Mouse (Mus musculus) c-Kit-positive CD71-positive TER-119-positive erythroid progenitor cells, embryonic 14.5 days (primary cell): ENCODE results near the gene Fndc3b.
"Not testable (repeated sequence)": the region's sequence is repeated elsewhere in the genome, so short reads cannot be mapped to it uniquely, and the experiment has no call there.

Experiments used
- DNase-seq: peaks from one replicate; pipeline ENCODE4 v3.0.0-alpha.2; 2013; ENCODE audit warnings: low spot score

The Fndc3b gene

DNA sequence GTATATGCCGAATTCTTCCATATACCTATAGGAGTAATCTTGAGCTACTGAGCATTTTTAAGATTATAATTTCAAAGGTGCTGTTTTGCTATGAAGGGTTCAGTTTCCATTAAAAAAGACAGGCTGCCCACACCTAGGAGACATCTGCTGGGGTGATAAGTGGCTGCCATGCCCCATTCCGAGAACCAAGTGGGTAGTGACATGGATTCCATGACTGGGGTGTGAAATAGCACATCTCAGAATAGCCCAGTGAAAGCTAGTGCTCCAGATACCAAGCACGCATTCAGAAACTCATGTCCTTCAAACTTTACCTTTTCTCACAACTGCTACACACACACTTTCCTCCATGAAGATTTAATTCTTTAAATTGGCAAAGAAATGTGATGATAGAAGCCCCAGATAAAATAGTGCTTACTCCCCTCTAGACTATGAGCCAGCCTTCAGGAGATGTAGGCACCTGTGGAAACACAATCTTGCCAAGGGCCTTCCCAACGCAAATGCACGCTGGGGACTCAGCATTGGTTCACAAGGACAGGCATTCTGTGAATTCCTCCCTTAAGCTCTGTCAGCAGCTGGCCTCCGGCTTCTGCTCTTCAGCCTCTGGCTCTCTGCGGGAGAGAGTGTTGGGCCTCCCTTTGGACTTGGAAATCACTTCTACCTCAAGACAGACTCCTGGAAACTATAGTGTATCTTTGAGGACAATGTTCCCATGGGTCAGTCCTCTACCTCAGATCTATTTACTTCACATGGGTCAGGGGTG, 207.6 kb downstream of the Fndc3b start:
- no peak for DNase-seq

- DNase-seq, result no peak
Measured at GRCm38 (mm10) chr3:27495296-27496073, 215.6 kb downstream of the Fndc3b start.

- no peak for DNase-seq
Measured at GRCm38 (mm10) chr3:27494698-27495097, 216.4 kb downstream of the Fndc3b start.

- DNase-seq, result no peak
Measured at GRCm38 (mm10) chr3:27494066-27494465, 217.0 kb downstream of the Fndc3b start.

DNA sequence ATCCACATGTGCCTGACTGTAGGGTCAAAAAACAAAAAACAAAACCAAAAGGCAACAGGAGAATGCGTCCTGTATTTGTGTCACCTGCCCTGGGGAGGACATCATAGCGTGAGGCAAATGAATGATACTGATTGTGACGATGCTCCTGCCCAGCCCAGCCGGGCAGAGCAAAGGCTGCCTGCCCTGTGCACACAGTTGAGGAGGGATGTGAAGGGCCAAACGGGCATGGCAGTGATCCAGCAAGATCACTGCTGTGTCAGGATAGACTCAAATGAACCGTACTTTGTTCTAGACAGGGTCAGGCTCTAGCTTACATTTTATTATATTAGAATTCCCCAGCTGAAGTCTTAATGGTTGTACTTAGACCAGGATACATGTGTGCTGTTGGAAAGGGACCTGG, 219.3 kb downstream of the Fndc3b start:
- no peak for DNase-seq

DNA sequence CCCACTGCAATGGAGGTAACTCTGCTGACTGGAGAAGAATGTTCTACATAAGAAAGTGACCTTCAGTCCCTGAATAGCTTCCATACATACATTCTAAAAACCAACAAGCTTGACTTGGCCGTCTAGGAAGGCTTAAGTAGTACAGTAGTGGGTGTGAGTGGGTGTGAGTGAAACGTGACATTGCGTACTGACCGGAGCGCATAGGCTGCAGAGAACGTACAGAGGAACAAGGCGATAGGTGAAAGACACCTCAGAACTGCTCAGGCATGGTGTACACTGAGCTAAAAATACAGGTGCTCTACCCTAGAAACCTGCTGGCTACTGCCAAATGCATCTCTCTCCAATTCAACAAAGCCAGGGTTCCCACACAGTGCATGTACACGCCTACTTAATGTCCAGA, 219.7 kb downstream of the Fndc3b start:
- DNase-seq, result no peak

GRCm38 (mm10) chr3:27490891-27491290, 220.2 kb downstream of the Fndc3b start:
- no peak for DNase-seq

GRCm38 (mm10) chr3:27489550-27489949, 221.6 kb downstream of the Fndc3b start:
- no peak for DNase-seq

- no peak for DNase-seq
Measured at GRCm38 (mm10) chr3:27485141-27485540, 226.0 kb downstream of the Fndc3b start.

GRCm38 (mm10) chr3:27484698-27485097, 226.4 kb downstream of the Fndc3b start:
- DNase-seq, result no peak

GRCm38 (mm10) chr3:27483762-27484161, 227.3 kb downstream of the Fndc3b start:
- no peak for DNase-seq

DNA sequence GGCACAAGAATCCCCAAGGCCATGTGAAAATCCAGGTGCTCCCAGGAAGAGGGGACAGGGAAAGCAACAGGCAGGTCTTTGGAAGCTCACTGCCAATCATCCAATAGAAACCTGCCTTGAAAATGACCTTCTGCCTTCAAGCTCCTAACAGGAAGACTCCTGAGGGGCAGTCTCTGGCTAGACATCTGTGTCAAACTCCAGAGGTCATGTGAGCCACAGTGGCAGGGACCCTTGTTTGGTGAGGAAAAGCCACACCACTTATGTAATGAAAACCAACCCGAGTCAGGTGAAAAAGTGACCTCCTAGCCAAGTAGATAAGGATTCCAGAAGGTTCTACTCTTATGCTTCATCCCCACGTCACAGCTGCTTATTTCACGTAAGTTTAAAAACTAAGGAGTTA, 227.8 kb downstream of the Fndc3b start:
- no peak for DNase-seq

- no peak for DNase-seq
Measured at GRCm38 (mm10) chr3:27481738-27482137, 229.4 kb downstream of the Fndc3b start.

GRCm38 (mm10) chr3:27479378-27479777, 231.7 kb downstream of the Fndc3b start:
- no peak for DNase-seq

- DNase-seq, result no peak
Measured at GRCm38 (mm10) chr3:27478563-27479156, 232.4 kb downstream of the Fndc3b start.

- DNase-seq, result not testable (repeated sequence)
Measured at GRCm38 (mm10) chr3:27477749-27478148, 233.4 kb downstream of the Fndc3b start.

GRCm38 (mm10) chr3:27475899-27476298, 235.2 kb downstream of the Fndc3b start:
- no peak for DNase-seq

DNA sequence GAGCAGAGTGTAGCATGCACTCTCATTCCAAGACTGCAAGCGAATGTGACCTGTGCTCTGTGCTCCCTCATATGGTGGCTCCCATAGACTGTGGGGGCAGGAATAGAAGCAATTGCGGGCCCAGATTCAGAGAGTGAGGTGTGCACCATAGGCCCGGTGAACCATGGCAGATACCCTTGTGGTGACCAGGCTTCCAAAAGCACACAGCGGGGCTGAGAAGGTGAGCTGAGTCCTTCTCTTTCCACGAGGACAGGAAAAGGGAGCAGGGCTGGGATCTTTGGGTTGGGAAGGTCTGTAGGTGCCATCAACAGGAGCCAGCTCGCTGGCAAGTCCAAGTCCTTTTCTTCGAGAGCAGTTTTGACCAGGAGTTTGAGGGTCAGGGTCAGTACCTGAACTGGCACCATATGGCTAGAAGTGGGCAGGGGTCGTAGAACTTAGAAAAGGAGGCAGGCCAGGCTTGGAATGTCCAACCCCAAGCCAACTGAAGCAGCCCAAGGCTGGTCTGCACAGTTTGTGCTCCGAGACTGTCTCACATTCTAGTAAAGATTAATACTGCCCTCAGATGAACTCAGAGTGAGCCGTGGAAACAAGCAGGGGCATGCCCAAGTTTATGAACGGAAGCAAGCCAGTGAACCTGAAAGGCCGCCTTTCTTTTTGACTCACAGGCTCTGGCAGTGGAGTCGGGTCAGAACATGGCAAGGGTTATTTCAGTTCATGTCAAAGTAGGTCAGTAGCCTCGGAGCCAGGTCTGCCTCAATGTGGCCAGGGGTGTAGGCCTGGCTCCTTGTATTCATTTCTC, 237.1 kb downstream of the Fndc3b start:
- no peak for DNase-seq

DNA sequence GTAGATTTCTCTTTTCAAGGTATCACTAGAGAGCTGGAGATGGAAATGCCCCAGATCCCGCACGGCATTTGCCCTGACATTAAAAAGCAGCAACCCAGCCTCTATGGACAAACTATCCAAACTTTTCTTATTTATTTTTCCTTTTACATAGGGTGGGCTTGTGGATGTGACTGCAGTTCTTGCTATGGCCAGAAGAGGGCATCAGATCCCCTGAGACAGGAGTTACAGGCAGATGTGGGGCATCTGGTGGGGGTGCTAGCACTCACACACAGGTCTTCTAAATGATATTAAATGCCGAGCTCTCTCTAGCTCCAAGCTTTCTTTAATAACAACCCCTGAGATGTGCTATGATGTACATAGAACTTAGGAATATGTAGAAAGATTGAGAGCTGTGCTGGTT, 238.3 kb downstream of the Fndc3b start:
- DNase-seq, result no peak

GRCm38 (mm10) chr3:27470781-27471180, 240.3 kb downstream of the Fndc3b start:
- DNase-seq, result no peak

DNA sequence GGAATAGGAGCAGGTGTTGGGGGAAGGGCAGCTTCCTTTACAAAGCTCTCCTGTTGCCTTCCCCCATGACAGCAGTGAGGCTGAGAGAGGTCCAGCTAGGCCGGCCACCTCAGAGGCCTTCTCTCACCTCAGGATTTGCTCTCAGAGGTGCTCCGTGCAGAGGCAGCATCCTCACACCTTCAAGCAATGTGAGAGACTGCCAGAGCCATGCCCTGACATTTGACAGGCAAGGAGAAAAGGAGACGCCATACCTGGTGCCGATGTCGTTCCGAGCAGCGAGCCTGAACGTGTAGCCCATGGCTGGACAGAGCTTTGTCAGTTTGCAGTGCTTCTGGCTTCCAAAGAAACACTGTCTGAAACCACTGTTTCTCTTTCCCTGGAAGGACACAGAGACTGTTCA, 241.1 kb downstream of the Fndc3b start:
- DNase-seq, result no peak

- DNase-seq, result no peak
Measured at GRCm38 (mm10) chr3:27467505-27468020, 243.5 kb downstream of the Fndc3b start.
